Mouse (Mus musculus): ENCODE data around the gene 9130023H24Rik. TPM values are rescaled to one million over a fixed set of nuclear protein-coding genes. Genes with fewer than 3 reads are reported as not detected.

9130023H24Rik gene
- 1.6 and 2.6 TPM in 2 replicates for polyA plus RNA-seq (2012; ENCODE audit: low replicate concordance)

GRCm38 (mm10) chr7:128237927-128238778 lies at the start of gene 9130023H24Rik:
Gene 9130023H24Rik (minus strand): TSS chr7:128238031.

GRCm38 (mm10) chr7:128265411-128265810 lies 27.6 kb upstream of the 9130023H24Rik start, which contains the start of gene Slc5a2:
Gene Slc5a2 (plus strand): TSS chr7:128265657.

DNA sequence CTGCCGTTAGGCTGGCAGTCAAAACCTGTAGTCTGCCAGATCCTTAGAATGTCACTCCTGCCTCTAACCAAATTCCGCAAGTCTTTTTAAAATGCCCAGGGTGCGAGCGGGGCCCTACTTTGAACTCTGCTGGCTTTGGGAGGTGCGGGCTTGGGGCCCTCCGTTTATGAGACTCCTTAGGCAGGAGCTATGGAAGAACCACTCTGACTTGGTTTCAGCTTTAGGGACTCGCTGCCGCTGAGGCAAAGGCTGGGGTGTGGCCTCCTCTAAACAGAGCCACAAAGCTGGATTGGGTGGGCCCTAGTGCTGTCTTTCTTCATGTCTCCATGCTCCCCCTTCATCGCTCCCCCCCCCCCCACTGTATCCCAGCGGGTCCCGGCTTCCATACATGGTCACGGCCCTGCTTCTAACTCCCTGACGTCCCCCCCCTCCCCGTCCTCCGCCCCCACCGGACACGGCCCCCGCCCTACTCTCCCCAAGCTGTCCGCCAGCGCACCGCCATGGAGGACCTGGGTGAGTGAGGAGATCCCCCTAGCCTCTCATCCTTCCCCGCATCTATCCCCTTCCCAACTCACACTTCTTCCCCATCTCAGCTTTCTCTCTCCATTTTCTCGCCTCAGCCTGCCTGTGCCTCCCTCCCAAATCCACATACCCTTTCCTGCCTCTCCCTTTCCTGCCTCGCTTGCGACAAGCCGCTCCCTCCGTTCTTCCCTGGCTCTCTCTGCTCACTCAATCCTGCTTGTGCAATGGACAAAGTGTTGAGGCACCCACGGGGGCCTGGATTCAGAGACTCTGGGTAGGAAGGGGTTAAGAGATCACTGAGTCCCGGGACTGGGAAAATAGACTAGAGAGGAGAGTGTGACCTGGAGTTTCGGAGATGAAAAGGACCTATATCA lies 8.9 kb upstream of the 9130023H24Rik start, which contains the start of gene Tgfb1i1:
TSS of gene Tgfb1i1 (plus strand) at position 317 of the 896 bp plus-strand sequence.

GRCm38 (mm10) chr7:128236856-128237592 lies 807 bp downstream of the 9130023H24Rik start, which contains the start of gene Armc5:
Gene Armc5 (plus strand): TSS chr7:128237342.

GRCm38 (mm10) chr7:128206152-128206551 lies 31.7 kb downstream of the 9130023H24Rik start, which contains the start of gene Cox6a2:
Gene Cox6a2 (minus strand): TSS chr7:128206387.

Other genes starting within 250 kb of the 9130023H24Rik start
- gene Pycard, start 244.2 kb downstream of the 9130023H24Rik start, polyA plus RNA-seq (2012; ENCODE audit: low replicate concordance), result 8.6 and 9.0 TPM in 2 replicates
- gene Trim72, start 234.1 kb downstream of the 9130023H24Rik start, polyA plus RNA-seq (2012; ENCODE audit: low replicate concordance), result 0.35 and 1.2 TPM in 2 replicates
- gene Itgam, start 175.4 kb downstream of the 9130023H24Rik start, polyA plus RNA-seq (2012; ENCODE audit: low replicate concordance), result 16.1 and 24.0 TPM in 2 replicates
- gene Gm49368, start 175.3 kb downstream of the 9130023H24Rik start, polyA plus RNA-seq (2012; ENCODE audit: low replicate concordance), result 0.16 and 1.5 TPM in 2 replicates
- gene Itgax, start 108.5 kb downstream of the 9130023H24Rik start, polyA plus RNA-seq (2012; ENCODE audit: low replicate concordance), result 17.8 and 30.0 TPM in 2 replicates
- gene Itgad, start 83.7 kb downstream of the 9130023H24Rik start, polyA plus RNA-seq (2012; ENCODE audit: low replicate concordance), result 34.3 and 68.9 TPM in 2 replicates
- gene Cox6a2, start 31.6 kb downstream of the 9130023H24Rik start, polyA plus RNA-seq (2012; ENCODE audit: low replicate concordance), result 43.6 and 127 TPM in 2 replicates
- 24.3 and 41.3 TPM in 2 replicates for gene Armc5, start 689 bp downstream of the 9130023H24Rik start, polyA plus RNA-seq (2012; ENCODE audit: low replicate concordance)
- 2.7 and 4.7 TPM in 2 replicates for gene Tgfb1i1, start 8.8 kb upstream of the 9130023H24Rik start, polyA plus RNA-seq (2012; ENCODE audit: low replicate concordance)
- 0.42 TPM in 1 of 2 replicates, not detected in the other for gene Slc5a2, start 27.6 kb upstream of the 9130023H24Rik start, polyA plus RNA-seq (2012; ENCODE audit: low replicate concordance)
- 22.5 and 23.7 TPM in 2 replicates for gene BC017158, start 60.1 kb upstream of the 9130023H24Rik start, polyA plus RNA-seq (2012; ENCODE audit: low replicate concordance)
- 37.5 and 74.5 TPM in 2 replicates for gene Rgs10, start 180.7 kb upstream of the 9130023H24Rik start, polyA plus RNA-seq (2012; ENCODE audit: low replicate concordance)
- gene Tial1, start 223.7 kb upstream of the 9130023H24Rik start, polyA plus RNA-seq (2012; ENCODE audit: low replicate concordance), result 38.9 and 66.0 TPM in 2 replicates

Measured in hematopoietic multipotent progenitor cell, adult 10-12 weeks (in vitro differentiated cells).